Mouse (Mus musculus) bone marrow, adult 2 months (tissue): ENCODE measurements around the gene Klhl21.

Source experiments
- CTCF ChIP-seq: fragments of 200-500 bp; IDR thresholded peaks from 2 replicates; pipeline ENCODE4 v1.5.1; 2011; ENCODE audit warnings: low read length, control low read depth; ENCODE audit not compliant: control insufficient read depth, insufficient read depth
- POLR2A ChIP-seq: fragments of 200-500 bp; IDR thresholded peaks from 2 replicates; pipeline ENCODE4 v1.6.1; 2011; ENCODE audit warnings: low read depth, mild to moderate bottlenecking, control low read depth, low read length, borderline replicate concordance; ENCODE audit not compliant: control insufficient read depth

GRCm38 (mm10) chr4:152009076-152010051, 761 bp downstream of the Klhl21 start:
- TF ChIP-seq CTCF (no peak), POLR2A (no peak)
